Mouse (Mus musculus) lung, postnatal 36 days (tissue): ENCODE measurements at regions not wholly inside any gene's neighbourhood (a gene's known extent, or its start where the extent isn't known, plus 50 kb on each side); places are given as distances from the start of the nearest gene placed in this dataset.

Source experiments
- DNase-seq: peaks from one replicate; pipeline ENCODE4 v3.0.0; 2022; ENCODE audit warnings: mixed read lengths

- no peak for DNase-seq
Measured at GRCm38 (mm10) chr1:136723839-136724443, 99.2 kb downstream of the Zfp281 start.

GRCm38 (mm10) chr1:136725242-136725641 is 100.5 kb downstream of the Zfp281 start:
- DNase-seq = peak; percentile 9

GRCm38 (mm10) chr1:136726145-136726935 is 101.6 kb downstream of the Zfp281 start:
- peak; percentile 49 for DNase-seq

- no peak for DNase-seq
Measured at GRCm38 (mm10) chr1:136727868-136728631, 103.3 kb downstream of the Zfp281 start.

- DNase-seq = no peak
Measured at GRCm38 (mm10) chr1:136728632-136728944, 103.9 kb downstream of the Zfp281 start.

GRCm38 (mm10) chr1:136730638-136731037 is 105.9 kb downstream of the Zfp281 start:
- no peak for DNase-seq

DNA sequence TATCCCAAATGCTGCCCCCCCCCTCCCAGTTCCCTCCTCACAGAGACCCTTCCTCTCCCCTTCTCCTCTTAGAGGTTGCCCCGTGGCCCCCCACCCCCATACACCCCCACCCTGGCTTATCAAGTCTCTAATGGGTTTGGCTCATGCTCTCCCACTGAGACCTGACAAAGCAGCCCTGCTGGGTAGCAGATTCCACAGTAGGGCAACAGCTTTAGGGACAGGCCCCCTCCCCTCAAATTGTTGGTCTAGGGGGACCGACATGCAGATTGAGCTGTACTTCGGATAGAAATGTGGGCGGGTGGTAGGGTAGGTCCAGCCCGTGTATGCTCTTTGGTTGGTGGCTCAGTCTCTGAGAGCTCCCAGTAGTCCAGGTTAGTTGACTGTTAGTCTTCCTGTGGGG is 113.3 kb downstream of the Zfp281 start:
- DNase-seq = no peak

- peak; percentile 81 for DNase-seq
Measured at GRCm38 (mm10) chr1:136739486-136739885, 114.8 kb downstream of the Zfp281 start.

- no peak for DNase-seq
Measured at GRCm38 (mm10) chr1:136741061-136741460, 116.4 kb downstream of the Zfp281 start.

DNA sequence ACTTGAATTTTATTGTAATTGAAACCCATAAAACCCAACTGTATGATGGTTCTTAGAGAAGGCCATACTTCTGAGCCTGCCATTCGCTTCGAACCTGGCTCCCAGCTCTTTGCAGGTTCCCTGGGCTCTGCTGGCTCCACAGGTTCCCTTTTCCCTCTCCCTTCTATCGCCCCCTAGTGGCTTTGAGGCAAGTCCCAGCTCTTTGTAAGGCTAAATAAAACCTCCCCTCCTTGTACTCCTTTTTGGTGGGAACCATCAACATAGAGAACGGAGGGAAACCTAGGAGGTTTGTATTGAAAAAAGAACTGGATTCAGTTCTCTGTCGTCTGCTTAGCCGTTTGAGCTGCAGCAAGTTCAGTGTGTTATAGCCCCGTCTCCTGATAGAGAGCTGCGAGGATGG is 124.5 kb downstream of the Zfp281 start:
- DNase-seq = peak; percentile 50

DNA sequence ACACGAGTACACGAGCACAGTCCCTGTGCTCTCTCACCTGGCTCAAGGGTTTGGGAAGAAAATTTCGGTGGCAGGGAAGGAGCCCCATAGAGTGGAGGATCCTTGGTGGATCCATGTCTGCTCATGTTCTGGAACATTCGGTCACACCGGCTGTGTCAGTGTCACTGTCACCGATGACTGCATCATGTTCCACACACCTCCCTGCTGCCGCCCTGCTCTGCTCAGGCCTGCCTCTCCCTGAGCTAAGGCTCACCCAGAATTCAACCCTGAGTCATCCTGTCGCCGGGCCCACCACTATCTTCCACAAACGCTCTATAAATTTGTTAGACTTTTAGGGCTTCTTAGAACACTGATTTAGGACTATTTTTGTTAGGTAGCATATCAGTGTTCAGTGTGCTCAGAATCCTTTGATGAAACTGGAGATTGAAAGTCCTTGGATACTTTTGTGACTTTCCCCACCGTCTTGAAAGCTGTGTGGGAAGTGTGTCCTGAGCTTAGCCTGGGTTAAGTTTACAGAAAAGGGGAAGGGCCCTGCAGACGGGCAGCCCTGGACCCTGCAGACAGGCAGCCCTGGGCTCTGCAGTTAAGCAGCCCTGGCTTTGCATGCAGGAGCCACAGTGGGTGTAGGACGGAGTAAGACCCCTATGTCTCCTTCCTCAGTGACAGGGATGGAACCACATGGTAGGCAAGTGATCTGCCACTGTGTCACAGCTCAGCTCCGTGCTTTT is 126.9 kb downstream of the Zfp281 start:
- no peak for DNase-seq

GRCm38 (mm10) chr1:136754286-136754685 is 129.6 kb downstream of the Zfp281 start:
- DNase-seq = no peak

- no peak for DNase-seq
Measured at GRCm38 (mm10) chr1:136758730-136759129, 134.0 kb downstream of the Zfp281 start.

DNA sequence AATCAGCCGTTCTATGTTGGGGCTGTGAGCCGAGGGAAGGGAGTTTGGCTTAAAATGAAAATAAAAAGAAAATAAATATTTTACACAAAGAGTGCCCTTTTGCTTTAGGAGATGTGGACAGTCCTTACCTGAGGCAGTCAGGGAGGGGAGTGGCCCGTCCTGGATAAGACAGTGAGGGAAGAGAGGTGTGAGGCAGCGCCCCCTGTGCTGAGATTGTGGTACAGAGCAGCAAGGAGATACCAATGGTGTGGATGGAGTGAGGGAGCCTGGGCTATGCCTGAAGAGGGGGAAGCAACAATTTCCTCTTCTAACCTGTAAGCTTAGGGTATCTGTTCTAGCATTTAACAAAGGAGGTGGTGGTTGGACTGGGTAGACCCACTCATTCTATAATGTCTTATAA is 134.5 kb downstream of the Zfp281 start:
- no peak for DNase-seq

- DNase-seq = no peak
Measured at GRCm38 (mm10) chr1:136761467-136761866, 136.8 kb downstream of the Zfp281 start.

DNA sequence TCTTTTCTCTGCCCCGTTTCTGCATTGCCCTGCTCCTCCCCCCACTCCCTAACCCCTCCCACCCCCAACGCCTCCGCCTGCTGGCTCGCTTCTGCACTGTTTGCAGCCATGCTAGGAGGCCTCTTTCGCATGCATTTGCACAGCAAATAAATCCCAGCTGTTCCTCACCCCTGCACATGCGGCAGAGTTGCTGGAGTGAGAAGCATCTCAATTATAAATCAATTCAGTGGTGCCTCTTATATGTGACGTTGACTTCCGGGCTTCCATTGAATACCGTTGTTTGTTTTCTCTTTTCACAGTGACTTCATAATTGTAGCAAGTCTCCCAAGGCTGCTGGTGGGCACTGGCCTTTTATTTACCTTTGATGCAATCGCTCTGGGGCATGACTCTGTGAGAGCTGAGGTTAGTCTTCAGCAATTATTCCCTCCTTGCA is 144.3 kb downstream of the Zfp281 start:
- peak; percentile 18 for DNase-seq

GRCm38 (mm10) chr1:136773743-136774142 is 149.0 kb downstream of the Zfp281 start:
- no peak for DNase-seq

DNA sequence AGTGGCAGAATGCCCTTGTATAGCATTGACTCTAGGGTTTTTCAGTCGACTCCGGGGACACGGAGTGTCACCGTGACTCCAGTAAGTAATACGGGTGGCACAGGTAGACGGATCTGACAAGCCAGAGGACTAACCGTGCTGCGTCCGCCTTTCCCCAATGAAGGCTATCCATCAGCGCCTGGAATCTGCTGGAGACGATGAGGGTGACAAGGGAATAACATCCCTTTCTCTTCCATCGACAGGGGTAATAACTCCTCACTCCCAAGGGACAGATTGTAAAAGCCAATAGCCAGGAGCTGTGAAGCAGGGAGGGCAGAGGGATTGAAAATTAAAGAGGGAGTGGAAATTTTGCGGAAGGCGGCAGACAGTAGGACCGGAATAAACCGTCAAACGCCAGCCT is 151.5 kb downstream of the Zfp281 start:
- no peak for DNase-seq

DNA sequence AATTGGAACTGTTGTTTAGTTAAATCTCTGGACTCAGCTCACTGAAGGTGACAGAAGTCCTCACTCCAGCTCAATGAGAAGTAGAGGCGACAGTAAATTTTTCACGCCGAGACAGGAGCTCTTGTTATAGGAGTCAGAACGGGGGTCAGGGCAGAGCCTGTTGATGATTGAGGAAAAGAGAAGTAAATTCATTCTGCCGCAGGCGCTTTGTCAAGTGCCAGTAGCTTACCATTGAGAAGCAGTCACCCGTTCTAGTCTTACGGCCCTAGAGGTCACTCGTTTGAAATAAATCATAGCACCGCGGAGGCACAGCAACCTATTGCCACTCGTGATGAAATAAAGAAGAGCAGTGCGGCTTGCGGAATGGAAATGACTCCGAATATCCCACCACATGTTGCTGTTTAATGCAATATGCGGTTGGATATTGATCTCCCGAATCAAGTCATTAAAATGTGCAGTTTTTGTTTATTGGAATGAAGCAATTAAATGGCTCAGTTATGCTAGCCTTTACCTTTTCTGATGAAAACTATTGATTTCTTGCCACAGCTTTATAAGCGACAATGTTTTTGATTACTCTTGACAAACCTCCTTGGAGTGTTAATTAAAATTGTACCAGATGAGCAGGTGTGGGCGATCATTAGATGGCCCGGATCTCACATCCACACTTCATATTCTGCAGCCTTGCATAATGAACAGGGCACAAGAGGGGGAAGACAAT is 152.7 kb downstream of the Zfp281 start:
- DNase-seq = no peak

GRCm38 (mm10) chr1:136779384-136779783 is 154.7 kb downstream of the Zfp281 start:
- no peak for DNase-seq

- DNase-seq = peak; percentile 15
Measured at GRCm38 (mm10) chr1:136781561-136782025, 156.9 kb downstream of the Zfp281 start.

DNA sequence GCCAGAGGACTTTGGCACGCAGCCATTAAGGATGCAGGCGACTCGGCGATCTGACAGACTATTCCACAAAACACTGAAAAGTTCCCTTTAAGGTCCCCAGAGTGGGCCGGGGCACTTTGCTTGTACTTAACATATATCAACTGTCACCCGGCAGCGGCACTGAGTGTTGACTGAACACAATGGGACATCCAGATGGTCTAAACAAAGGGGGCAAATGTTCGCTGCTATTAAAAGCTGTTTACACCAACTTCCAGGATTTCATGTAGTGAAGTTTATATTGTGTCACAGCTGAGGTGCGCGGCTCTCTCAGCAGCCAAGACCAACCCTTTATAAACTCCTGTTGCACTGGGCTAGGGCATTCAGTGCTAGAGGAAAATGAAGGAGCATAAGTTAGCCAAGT is 157.6 kb downstream of the Zfp281 start:
- peak; percentile 68 for DNase-seq
